Mouse (Mus musculus) CH12.LX (cell line): ENCODE measurements around the gene Slc39a13. TPM values are rescaled to one million over a fixed set of nuclear protein-coding genes. Genes with fewer than 3 reads are reported as not detected.

Experiments
- DNase-seq: peaks from one replicate; pipeline ENCODE4 v3.0.0-alpha.2; 2013; ENCODE audit errors: extremely low read depth
- H3K27ac ChIP-seq: 2 replicates; pipeline ENCODE4 v1.5.1; 2012; ENCODE audit warnings: low read depth, mild to moderate bottlenecking, control low read depth, moderate library complexity; ENCODE audit not compliant: insufficient read depth
- H3K27me3 ChIP-seq: replicated peaks from 2 replicates; pipeline ENCODE3; 2012; ENCODE audit warnings: inconsistent platforms
- H3K36me3 ChIP-seq, 2 experiments: replicated peaks in 1 of 2; 2 replicates each; pipeline versions ENCODE3 to v1.6.1; 2012; ENCODE audit warnings: inconsistent platforms in 1 of 2, low read length in 1 of 2, mild to moderate bottlenecking in 1 of 2, mixed read lengths in 1 of 2, moderate library complexity in 1 of 2; ENCODE audit not compliant: control insufficient read depth in 1 of 2, insufficient read depth in 1 of 2
- H3K4me1 ChIP-seq, 2 experiments: 2 replicates each; pipeline ENCODE4 v1.6.1; 2012; ENCODE audit warnings: inconsistent platforms in 1 of 2, moderate library complexity in 1 of 2; ENCODE audit not compliant: insufficient read depth in 2 of 2, control insufficient read depth in 1 of 2
- H3K4me2 ChIP-seq: 2 replicates; pipeline ENCODE4 v1.6.1; 2012; ENCODE audit warnings: low read depth, mild to moderate bottlenecking, control low read depth; ENCODE audit not compliant: poor library complexity, insufficient read depth, severe bottlenecking
- H3K4me3 ChIP-seq, 3 experiments: fragments of 150-350 bp in 1 of 3; sonication (generic) in 1 of 3; replicated peaks in 1 of 3; 2 replicates each; pipeline versions ENCODE3 to v1.5.1; 2011 to 2012; ENCODE audit warnings: low read depth in 2 of 3, low read length in 2 of 3, mild to moderate bottlenecking in 2 of 3, moderate library complexity in 2 of 3, control low read depth in 1 of 3, improper control_type of control experiment in 1 of 3, inconsistent platforms in 1 of 3, mixed read lengths in 1 of 3; ENCODE audit not compliant: poor library complexity in 1 of 3
- H3K79me2 ChIP-seq: replicated peaks from 2 replicates; pipeline ENCODE4 v1.6.1; 2012; ENCODE audit warnings: mild to moderate bottlenecking, moderate library complexity; ENCODE audit not compliant: control insufficient read depth, poor library complexity, insufficient read depth, severe bottlenecking; ENCODE audit errors: extremely low read depth
- H3K9ac ChIP-seq: 2 replicates; pipeline ENCODE4 v1.6.1; 2012; ENCODE audit warnings: low read depth, mild to moderate bottlenecking, control low read depth, moderate library complexity; ENCODE audit not compliant: insufficient read depth
- H3K9me3 ChIP-seq: replicated peaks from 2 replicates; pipeline ENCODE3; 2012; ENCODE audit warnings: low read length, inconsistent platforms, mixed read lengths
- CTCF ChIP-seq, 2 experiments: IDR thresholded peaks in 1 of 2; conservative IDR thresholded peaks in 1 of 2; 2 replicates each; pipeline ENCODE4 v1.5.1; 2011 to 2012; ENCODE audit warnings: low read depth in 2 of 2, low read length in 2 of 2, improper control_type of control experiment in 1 of 2, inconsistent platforms in 1 of 2, mild to moderate bottlenecking in 1 of 2, moderate library complexity in 1 of 2
- ELF1 ChIP-seq: IDR thresholded peaks from 2 replicates; pipeline ENCODE4 v1.6.1; 2014; ENCODE audit warnings: low read depth, mild to moderate bottlenecking, inconsistent platforms, low read length, improper control_type of control experiment
- ETS1 ChIP-seq: conservative IDR thresholded peaks from 2 replicates; pipeline ENCODE4 v1.6.1; 2012; ENCODE audit warnings: low read depth, mild to moderate bottlenecking, inconsistent platforms, low read length, improper control_type of control experiment, moderate library complexity
- JUN ChIP-seq: IDR thresholded peaks from 2 replicates; pipeline ENCODE4 v1.6.1; 2011; ENCODE audit warnings: low read depth, mild to moderate bottlenecking, low read length, improper control_type of control experiment, moderate library complexity; ENCODE audit not compliant: insufficient read depth
- JUND ChIP-seq: conservative IDR thresholded peaks from 2 replicates; pipeline ENCODE4 v1.6.1; 2011; ENCODE audit warnings: low read depth, low read length, improper control_type of control experiment
- MAFK ChIP-seq: IDR thresholded peaks from 2 replicates; pipeline ENCODE4 v1.6.1; 2011; ENCODE audit warnings: low read length, improper control_type of control experiment; ENCODE audit not compliant: insufficient replicate concordance
- MAZ ChIP-seq: IDR thresholded peaks from 2 replicates; pipeline ENCODE4 v1.6.1; 2012; ENCODE audit warnings: low read depth, mild to moderate bottlenecking, inconsistent platforms, low read length, improper control_type of control experiment, moderate library complexity
- MEF2A ChIP-seq: IDR thresholded peaks from 2 replicates; pipeline ENCODE4 v1.6.1; 2014; ENCODE audit warnings: low read depth, mild to moderate bottlenecking, inconsistent platforms, low read length, improper control_type of control experiment, borderline replicate concordance
- MYC ChIP-seq: IDR thresholded peaks from 2 replicates; pipeline ENCODE4 v1.6.1; 2011; ENCODE audit warnings: low read depth, mild to moderate bottlenecking, improper control_type of control experiment, low read length
- PAX5 ChIP-seq: IDR thresholded peaks from 2 replicates; pipeline ENCODE4 v1.6.1; 2012; ENCODE audit warnings: low read length, inconsistent platforms, mixed read lengths
- RAD21 ChIP-seq: IDR thresholded peaks from 2 replicates; pipeline ENCODE4 v1.6.1; 2011; ENCODE audit warnings: low read depth, mild to moderate bottlenecking, low read length, improper control_type of control experiment, moderate library complexity
- SMC3 ChIP-seq: IDR thresholded peaks from 2 replicates; pipeline ENCODE4 v1.6.1; 2011; ENCODE audit warnings: low read depth, low read length, improper control_type of control experiment
- TBP ChIP-seq: conservative IDR thresholded peaks from 2 replicates; pipeline ENCODE4 v1.6.1; 2011; ENCODE audit warnings: low read depth, low read length, improper control_type of control experiment
- ZNF384 ChIP-seq: IDR thresholded peaks from 2 replicates; pipeline ENCODE4 v1.6.1; 2012; ENCODE audit warnings: low read depth, low read length, improper control_type of control experiment, inconsistent platforms
- dilution Hi-C: fragments of 300-500 bp; cut with MboI; formaldehyde crosslinking; loops from 2 replicates; pipeline ENCODE4 v1.14.3; 2020; ENCODE audit warnings: low sequenced_read_pairs; ENCODE audit not compliant: extremely low pct_unique_long_range_greater_than_20kb, extremely low pct_ligation_motif_present
- in situ Hi-C: fragments of 300-500 bp; cut with MboI; formaldehyde crosslinking; loops from 3 replicates; pipeline ENCODE4 v1.14.3; 2019; ENCODE audit warnings: low sequenced_read_pairs, low pct_ligation_motif_present, low pct_unique_long_range_greater_than_20kb, mixed read lengths
- polyA plus RNA-seq: library from polyadenylated mRNA; unstranded; fragments of >175 nt; gene quantifications from 2 replicates; pipeline ENCODE4 v1.2.1, GENCODE M21; 2012; ENCODE audit warnings: low read depth; ENCODE audit not compliant: insufficient read length
- total RNA-seq, 2 experiments: library from RNA; depleted of rRNA; stranded (reverse); fragments of 300-350 nt in 1 of 2; fragments of >200 nt in 1 of 2; gene quantifications; 2 replicates each; pipeline ENCODE4 v1.2.3; 2012 to 2014

Gene Slc39a13
- total and polyA plus RNA-seq, 3 experiments, result 3.5 to 7.5 (median 7.2) TPM

DNA sequence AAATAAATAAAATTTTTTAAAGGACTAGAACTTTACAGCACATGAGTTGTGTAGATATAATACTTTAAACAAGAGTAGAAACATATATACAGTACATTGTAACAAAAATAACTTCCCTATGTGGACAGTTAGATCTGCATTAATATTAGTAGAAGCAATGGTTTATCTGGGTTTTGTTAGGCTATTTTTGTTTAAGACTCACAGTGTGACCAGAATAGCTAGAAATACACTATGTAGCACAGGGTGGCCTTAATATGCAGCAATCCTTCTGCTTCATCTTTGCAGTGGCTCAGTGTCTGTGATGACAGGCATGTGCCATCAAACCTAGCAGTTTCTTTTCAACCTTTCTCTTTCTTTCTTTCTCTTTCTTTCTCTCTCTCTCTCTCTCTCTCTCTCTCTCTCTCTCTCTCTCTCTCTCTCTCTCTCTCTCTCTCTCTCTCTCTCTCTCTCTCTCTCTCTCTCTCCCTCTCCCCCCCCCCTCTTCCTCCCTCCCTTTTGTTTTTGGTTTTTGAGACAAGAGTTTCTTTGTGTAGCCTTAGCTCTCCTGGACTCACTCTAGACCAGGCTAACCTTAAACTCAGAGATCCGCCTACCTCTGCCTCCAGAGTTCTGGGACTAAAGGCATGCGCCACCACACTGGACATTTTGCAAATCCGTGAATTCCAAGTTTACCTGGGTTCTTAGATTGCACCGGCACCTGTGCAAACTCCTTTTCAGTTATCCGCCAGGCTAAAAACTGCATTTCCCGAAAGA lies 16.9 kb downstream of the Slc39a13 start:
- dilution Hi-C loops, result no loop called here
- no peak for TF ChIP-seq JUN
- TF ChIP-seq ETS1, result no peak
- no peak for TF ChIP-seq MYC
- TF ChIP-seq JUND, result no peak
- peak; percentile 31; the same call in 1 of the 2 replicates for TF ChIP-seq MAZ
- TF ChIP-seq ZNF384, result no peak
- no peak for TF ChIP-seq TBP
- Histone ChIP-seq H3K27me3 (no peaks in the 10 kb centered on the region), H3K27ac (no peak overlapping the region), H3K79me2 (peaks cover 13% of the 10 kb centered on the region), H3K36me3 (peaks cover 30 to 41% of the 10 kb centered on the region in 2 experiments), H3K4me3 (peak overlapping the region; percentile 73 to 97 (median 94)), H3K9me3 (no peaks in the 10 kb centered on the region), H3K4me2 (peak overlapping the region; percentile 98), H3K9ac (peak overlapping the region; percentile 72), H3K4me1 (peaks cover 7 to 21% of the 10 kb centered on the region in 2 experiments)
- in situ Hi-C loops, result no loop called here
- no peak for DNase-seq

- H3K4me1 ChIP-seq, result peaks cover 7 to 21% of the 10 kb centered on the region in 2 experiments
- H3K4me3 ChIP-seq, result no peak overlapping the region
- H3K9me3 ChIP-seq, result no peaks in the 10 kb centered on the region
- H3K27me3 ChIP-seq, result no peaks in the 10 kb centered on the region
- in situ Hi-C loops, result no loop called here
- dilution Hi-C loops, result no loop called here
- peak; percentile 82; the same call in 1 of the 2 replicates for TF ChIP-seq MYC
- no peak for TF ChIP-seq PAX5
- peak in 1 of 2 experiments; percentile 54; a peak in 2 of 4 replicates for TF ChIP-seq CTCF (conservative IDR thresholded peaks at IDR 0.05 in 1 of 2, IDR thresholded peaks at IDR 0.05 in 1 of 2; ENCODE audit: low read depth in 2 of 2, low read length in 2 of 2)
- no peak for TF ChIP-seq MEF2A
- TF ChIP-seq ETS1, result no peak
- peak; percentile 41 for TF ChIP-seq SMC3
- TF ChIP-seq RAD21, result peak; percentile 35
- peak overlapping the region; percentile 73; the same call in 1 of the 2 replicates for H3K4me2 ChIP-seq
- H3K27ac ChIP-seq, result no peak overlapping the region
- H3K9ac ChIP-seq, result no peak overlapping the region
- H3K79me2 ChIP-seq, result peaks cover 13% of the 10 kb centered on the region
- H3K36me3 ChIP-seq, result peaks cover 24 to 35% of the 10 kb centered on the region in 2 experiments
- peak; percentile 55 for DNase-seq
Measured at GRCm38 (mm10) chr2:91052752-91053151, 17.5 kb downstream of the Slc39a13 start.

DNA sequence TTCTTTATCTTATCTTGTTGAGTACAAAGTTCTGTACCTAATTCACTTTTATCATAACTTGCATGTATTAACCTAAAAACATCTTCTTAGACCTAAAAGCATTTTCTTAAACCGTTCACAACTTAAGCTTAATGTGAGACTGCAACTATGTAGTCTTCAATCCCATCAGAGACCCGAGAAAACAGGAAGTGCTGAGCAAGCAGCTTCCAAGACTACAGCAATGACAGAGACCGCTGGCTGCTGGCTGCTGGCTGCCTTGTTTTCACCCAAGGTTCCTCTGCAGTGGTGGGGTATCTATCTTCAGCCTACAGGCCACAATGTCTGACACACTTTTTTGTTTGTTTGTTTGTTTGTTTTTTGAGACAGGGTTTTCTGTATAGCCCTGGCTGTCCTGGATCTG lies 18.3 kb downstream of the Slc39a13 start:
- DNase-seq, result no peak
- no peaks in the 10 kb centered on the region for H3K27me3 ChIP-seq
- TF ChIP-seq MAFK, result peak; percentile 73; the same call in 1 of the 2 replicates
- TF ChIP-seq ELF1, result no peak
- in situ Hi-C loops, result no loop called here
- no peak overlapping the region for H3K9ac ChIP-seq
- H3K4me1 ChIP-seq, result peaks cover 7 to 21% of the 10 kb centered on the region in 2 experiments
- H3K36me3 ChIP-seq, result peaks cover 17 to 27% of the 10 kb centered on the region in 2 experiments
- H3K4me2 ChIP-seq, result no peak overlapping the region
- dilution Hi-C loops, result no loop called here
- H3K79me2 ChIP-seq, result peaks cover 13% of the 10 kb centered on the region
- no peak overlapping the region for H3K4me3 ChIP-seq
- H3K27ac ChIP-seq, result no peak overlapping the region
- H3K9me3 ChIP-seq, result no peaks in the 10 kb centered on the region
